Comparison of ENCODE assay signal across 8 mouse cellular contexts in genomic region chr19:55316109-55316714, GRCm38 (mm10). TPM values are rescaled to one million over a fixed set of nuclear protein-coding genes. Genes with fewer than 3 reads are reported as not detected.
A peak's percentile ranks its signal among the peaks of the same experiment; 100 is the strongest.
DNase-seq lines count a peak whose midpoint lies in the region; ATAC-seq lines count a peak whose summit lies in the region.

TSS of gene Vti1a (plus strand) at chr19:55316295.

- peak within 1 kb of the TSS; percentile 52 for H3K4me3 ChIP-seq in hindbrain, embryonic 11.5 days (ENCODE audit: low read depth, low read length)

- H3K9ac ChIP-seq in hindbrain, embryonic 11.5 days (ENCODE audit: low read depth, low read length) = peak within 1 kb of the TSS; percentile 84

- no peaks in the 10 kb centered on the region for H3K9me3 ChIP-seq in hindbrain, embryonic 11.5 days (ENCODE audit: control insufficient read depth, low read length)

- peak within 1 kb of the TSS; percentile 59 for H3K27ac ChIP-seq in hindbrain, embryonic 11.5 days (ENCODE audit: low read depth, low read length)

- H3K4me1 ChIP-seq in hindbrain, embryonic 11.5 days (replicated peaks; ENCODE audit: control insufficient read depth, insufficient read depth, low read length) = 0 out of 2 replicates have a peak, but pooled peaks cover 2% of the 10 kb centered on the region

- WGBS in hindbrain, embryonic 11.5 days = under 1% methylated on average over 47 of the region's 48 CpGs

- H3K27me3 ChIP-seq in hindbrain, embryonic 11.5 days (ENCODE audit: control insufficient read depth, insufficient read depth, low read length) = no peaks in the 10 kb centered on the region

- peak within 1 kb of the TSS; percentile 81 for H3K4me2 ChIP-seq in hindbrain, embryonic 11.5 days (replicated peaks; ENCODE audit: low read depth, low read length)

- peak; percentile 92 for DNase-seq in Muller cell, postnatal 12 days (ENCODE audit: inconsistent ontology term)
- DNase-seq in cerebellum, adult 9-11 months = peak; percentile 90
- peak; percentile 76 to 91 for DNase-seq in frontal cortex, adult 2 months (ENCODE audit: extremely low spot score in 1 of 2, low spot score in 1 of 2)
- DNase-seq in hindbrain, embryonic 11.5 days (ENCODE audit: low spot score) = peak; percentile 91
- DNase-seq in layer of hippocampus, postnatal 10 days (ENCODE audit: low spot score in 2 of 2) = peak; percentile 91 to 94
- DNase-seq in lung, postnatal 10 days = peak; percentile 92
- DNase-seq in ovary, postnatal 36 days (ENCODE audit: low spot score) = peak; percentile 85
- DNase-seq in thymus, postnatal 25 days = peak; percentile 86

- ATAC-seq in hindbrain, embryonic 11.5 days (ENCODE audit: low FRiP score) = peak; percentile 92

- no peaks in the 10 kb centered on the region for H3K36me3 ChIP-seq in hindbrain, embryonic 11.5 days (ENCODE audit: control insufficient read depth, insufficient read depth, low read length)

RNA-seq across cellular contexts. Expression of gene Vti1a, which starts in this region (rescaled TPM):
- polyA plus RNA-seq in frontal cortex, adult 2 months (2012; rRNA removed) = 36.2 and 37.9 TPM in 2 replicates
- 27.1 and 27.8 TPM in 2 replicates for polyA plus RNA-seq in hindbrain, embryonic 11.5 days (2014; fragmentation: Nextera tagmentation; extraction: Ambion mirVana)
- 10 to 100 TPM; 48.1 to 54.4 TPM for total RNA-seq in layer of hippocampus, postnatal 10 days (2021)

Comparison
In these comparisons a context has a peak if more than half of its experiments do, and no peak if none do; other contexts are left out.
1. Peak in every context shown above with its lines: DNase-seq, ATAC-seq, H3K4me3 ChIP-seq and H3K27ac ChIP-seq.